Mouse (Mus musculus): Measurements from ENCODE around the gene Rasef. TPM values are rescaled to one million over a fixed set of nuclear protein-coding genes. Genes with fewer than 3 reads are reported as not detected.
"Not testable (repeated sequence)": the region's sequence is repeated elsewhere in the genome, so short reads cannot be mapped to it uniquely, and the experiment has no call there.

The Rasef gene
- polyA plus RNA-seq, 1 experiment, result 1.1 TPM

DNA sequence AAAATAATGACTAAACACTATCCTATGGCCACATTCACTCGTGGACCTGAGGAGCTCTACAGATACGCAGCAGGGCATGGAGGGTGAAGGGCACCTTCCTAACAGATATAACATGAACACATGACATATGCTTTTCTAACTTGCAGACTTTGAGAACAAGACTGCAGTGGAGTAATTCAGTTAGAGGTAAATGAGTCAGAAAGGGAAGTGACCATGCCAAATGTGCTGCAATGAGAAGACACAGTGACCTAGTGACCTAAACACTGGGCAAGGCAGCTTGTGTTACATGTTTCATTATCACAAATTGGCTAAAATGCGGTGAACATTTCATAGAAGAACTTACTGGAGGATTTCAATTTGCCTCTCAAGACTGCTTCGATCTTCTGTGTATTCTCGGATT, 42.6 kb downstream of the Rasef start:
- TF ChIP-seq CTCF (IDR thresholded peaks at IDR 0.05; ENCODE audit: borderline replicate concordance, control insufficient read depth, extremely low read depth, insufficient read depth, low read length, poor library complexity), result no peak
- TF ChIP-seq POLR2A (IDR thresholded peaks at IDR 0.05; ENCODE audit: control insufficient read depth, extremely low read depth, insufficient read depth, low read length, poor library complexity), result no peak
- H3K4me3 ChIP-seq (ENCODE audit: control insufficient read depth, insufficient read depth, low read length), result no peak overlapping the region
- no peak for DNase-seq
- H3K4me1 ChIP-seq (replicated peaks; ENCODE audit: control insufficient read depth, insufficient read depth, low read length), result no peaks in the 10 kb centered on the region
- no peaks in the 10 kb centered on the region for H3K27me3 ChIP-seq (ENCODE audit: control insufficient read depth, insufficient read depth, low read length)
- 86% methylated on average over 5 of the region's 5 CpGs for WGBS
- no peaks in the 10 kb centered on the region for H3K36me3 ChIP-seq (ENCODE audit: control insufficient read depth, insufficient read depth, low read length)
- H3K27ac ChIP-seq (ENCODE audit: control insufficient read depth, insufficient read depth, low read length), result no peak overlapping the region

DNA sequence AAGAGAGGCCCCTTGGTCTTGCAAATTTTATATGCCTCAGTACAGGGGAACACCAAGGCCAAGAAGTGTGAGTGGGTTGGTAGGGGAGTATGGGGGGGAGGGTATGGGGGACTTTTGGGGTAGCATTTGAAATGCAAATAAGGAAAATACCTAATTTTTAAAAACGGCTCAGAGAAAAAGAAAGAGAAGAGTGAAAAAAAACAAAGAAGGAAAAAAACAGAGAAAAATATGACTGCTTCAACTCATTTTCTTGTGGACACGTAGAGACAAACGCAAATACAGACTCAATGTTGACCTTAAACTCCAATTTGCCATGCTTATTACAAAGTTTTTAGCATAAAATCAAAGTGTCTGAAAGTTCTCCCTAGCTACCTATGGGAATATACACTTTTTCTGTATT, 51.4 kb downstream of the Rasef start:
- TF ChIP-seq POLR2A (IDR thresholded peaks at IDR 0.05; ENCODE audit: control insufficient read depth, extremely low read depth, insufficient read depth, low read length, poor library complexity), result no peak
- TF ChIP-seq CTCF (IDR thresholded peaks at IDR 0.05; ENCODE audit: borderline replicate concordance, control insufficient read depth, extremely low read depth, insufficient read depth, low read length, poor library complexity), result no peak
- Histone ChIP-seq H3K4me1 (replicated peaks; ENCODE audit: control insufficient read depth, insufficient read depth, low read length) (no peaks in the 10 kb centered on the region), H3K4me3 (ENCODE audit: control insufficient read depth, insufficient read depth, low read length) (no peak overlapping the region), H3K27ac (ENCODE audit: control insufficient read depth, insufficient read depth, low read length) (no peak overlapping the region), H3K36me3 (ENCODE audit: control insufficient read depth, insufficient read depth, low read length) (no peaks in the 10 kb centered on the region), H3K27me3 (ENCODE audit: control insufficient read depth, insufficient read depth, low read length) (no peaks in the 10 kb centered on the region)
- DNase-seq, result no peak
- WGBS, result 86% methylated on average over 3 of the region's 3 CpGs

DNA sequence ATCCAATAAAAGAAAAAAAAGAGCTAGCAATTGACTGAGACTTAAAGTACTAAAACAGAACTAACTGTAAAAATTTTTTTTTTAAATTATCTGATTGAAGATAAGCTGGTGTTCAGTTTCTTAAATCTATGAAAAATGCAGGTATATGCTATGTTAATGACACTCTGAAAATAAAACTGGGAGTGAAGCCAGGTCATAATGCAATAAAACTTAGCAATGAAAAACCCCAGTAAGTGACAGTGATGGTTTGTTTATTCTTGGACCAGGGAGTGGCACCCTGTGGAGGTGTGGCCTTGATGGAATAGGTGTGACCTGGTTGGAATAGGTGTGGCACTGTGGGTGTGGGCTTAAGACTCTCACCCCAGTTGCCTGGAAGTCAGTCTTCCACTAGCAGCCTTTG, 71.0 kb downstream of the Rasef start:
- Histone ChIP-seq H3K27me3 (ENCODE audit: control insufficient read depth, insufficient read depth, low read length) (no peaks in the 10 kb centered on the region), H3K36me3 (ENCODE audit: control insufficient read depth, insufficient read depth, low read length) (no peaks in the 10 kb centered on the region), H3K4me1 (replicated peaks; ENCODE audit: control insufficient read depth, insufficient read depth, low read length) (no peaks in the 10 kb centered on the region), H3K27ac (ENCODE audit: control insufficient read depth, insufficient read depth, low read length) (no peak overlapping the region), H3K4me3 (ENCODE audit: control insufficient read depth, insufficient read depth, low read length) (no peak overlapping the region)
- TF ChIP-seq POLR2A (IDR thresholded peaks at IDR 0.05; ENCODE audit: control insufficient read depth, extremely low read depth, insufficient read depth, low read length, poor library complexity) (no peak), CTCF (IDR thresholded peaks at IDR 0.05; ENCODE audit: borderline replicate concordance, control insufficient read depth, extremely low read depth, insufficient read depth, low read length, poor library complexity) (no peak)
- DNase-seq, result no peak

DNA sequence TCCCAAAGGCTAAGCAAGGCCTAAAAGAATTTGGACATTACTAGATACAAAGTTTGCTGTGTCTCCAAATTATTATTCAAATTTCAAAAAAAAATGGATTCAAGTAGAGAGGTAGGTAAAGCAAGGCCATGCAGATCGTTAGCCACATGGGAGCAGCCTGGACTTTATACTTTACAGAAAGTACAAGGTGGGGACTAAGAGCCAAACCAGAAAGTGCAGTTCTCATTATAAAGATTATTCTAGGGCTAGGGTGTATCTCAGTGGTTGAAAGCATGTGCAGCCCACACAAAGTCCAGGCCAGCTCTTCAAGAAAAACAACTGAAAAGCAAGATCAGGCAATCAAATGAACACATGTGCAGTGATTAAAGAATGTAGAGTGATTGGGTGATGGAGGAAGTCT, 72.0 kb downstream of the Rasef start:
- Histone ChIP-seq H3K4me3 (ENCODE audit: control insufficient read depth, insufficient read depth, low read length) (no peak overlapping the region), H3K4me1 (replicated peaks; ENCODE audit: control insufficient read depth, insufficient read depth, low read length) (no peaks in the 10 kb centered on the region), H3K36me3 (ENCODE audit: control insufficient read depth, insufficient read depth, low read length) (no peaks in the 10 kb centered on the region), H3K27me3 (ENCODE audit: control insufficient read depth, insufficient read depth, low read length) (no peaks in the 10 kb centered on the region), H3K27ac (ENCODE audit: control insufficient read depth, insufficient read depth, low read length) (no peak overlapping the region)
- DNase-seq, result no peak
- 87% methylated on average over 1 of the region's 1 CpGs for WGBS
- TF ChIP-seq POLR2A (IDR thresholded peaks at IDR 0.05; ENCODE audit: control insufficient read depth, extremely low read depth, insufficient read depth, low read length, poor library complexity) (no peak), CTCF (IDR thresholded peaks at IDR 0.05; ENCODE audit: borderline replicate concordance, control insufficient read depth, extremely low read depth, insufficient read depth, low read length, poor library complexity) (no peak)

DNA sequence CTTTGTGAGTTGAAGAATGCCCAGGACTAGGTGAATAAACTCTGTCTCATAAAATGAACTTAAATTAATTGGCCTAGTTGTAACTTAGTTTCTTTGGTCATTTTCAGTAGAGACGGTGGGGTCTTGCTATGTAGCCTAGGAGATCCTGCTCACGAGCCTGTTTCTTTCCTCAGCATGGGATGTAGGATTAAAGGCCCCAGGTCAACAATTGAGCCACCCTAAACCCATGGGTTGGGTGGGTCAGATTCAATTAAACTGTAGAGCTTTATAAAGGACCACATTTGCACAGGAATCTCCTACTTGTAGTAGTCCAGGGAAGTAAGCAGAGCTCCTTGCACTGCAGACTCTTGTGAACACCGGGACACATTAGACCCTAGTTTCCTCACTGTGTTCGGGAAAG, 107.6 kb downstream of the Rasef start, which contains the start of gene Gm428:
Gm428 (plus strand) TSS at position 301 of the 400 bp plus-strand sequence.
- 85% methylated on average over 1 of the region's 4 CpGs for WGBS
- not testable (repeated sequence) for H3K36me3 ChIP-seq (ENCODE audit: control insufficient read depth, insufficient read depth, low read length); H3K27ac ChIP-seq (ENCODE audit: control insufficient read depth, insufficient read depth, low read length); H3K4me3 ChIP-seq (ENCODE audit: control insufficient read depth, insufficient read depth, low read length); DNase-seq; H3K4me1 ChIP-seq (replicated peaks; ENCODE audit: control insufficient read depth, insufficient read depth, low read length); H3K27me3 ChIP-seq (ENCODE audit: control insufficient read depth, insufficient read depth, low read length)

DNA sequence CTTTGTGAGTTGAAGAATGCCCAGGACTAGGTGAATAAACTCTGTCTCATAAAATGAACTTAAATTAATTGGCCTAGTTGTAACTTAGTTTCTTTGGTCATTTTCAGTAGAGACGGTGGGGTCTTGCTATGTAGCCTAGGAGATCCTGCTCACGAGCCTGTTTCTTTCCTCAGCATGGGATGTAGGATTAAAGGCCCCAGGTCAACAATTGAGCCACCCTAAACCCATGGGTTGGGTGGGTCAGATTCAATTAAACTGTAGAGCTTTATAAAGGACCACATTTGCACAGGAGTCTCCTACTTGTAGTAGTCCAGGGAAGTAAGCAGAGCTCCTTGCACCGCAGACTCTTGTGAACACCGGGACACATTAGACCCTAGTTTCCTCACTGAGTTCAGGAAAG, 122.7 kb downstream of the Rasef start, which contains the start of gene Gm11239:
Gm11239 (plus strand) TSS at position 301 of the 400 bp plus-strand sequence.
- not testable (repeated sequence) for H3K27ac ChIP-seq (ENCODE audit: control insufficient read depth, insufficient read depth, low read length); H3K36me3 ChIP-seq (ENCODE audit: control insufficient read depth, insufficient read depth, low read length); H3K4me3 ChIP-seq (ENCODE audit: control insufficient read depth, insufficient read depth, low read length); H3K4me1 ChIP-seq (replicated peaks; ENCODE audit: control insufficient read depth, insufficient read depth, low read length); DNase-seq; H3K27me3 ChIP-seq (ENCODE audit: control insufficient read depth, insufficient read depth, low read length)
- WGBS, result no CpG with 5 or more reads among the region's 4 CpGs

Other genes starting within 250 kb of the Rasef start
- not detected in 2 replicates for gene Gm11238, start 183.1 kb downstream of the Rasef start, polyA plus RNA-seq (2012; rRNA removed)
- not detected in 2 replicates for gene Gm11237, start 168.0 kb downstream of the Rasef start, polyA plus RNA-seq (2012; rRNA removed)
- gene Gm11236, start 152.9 kb downstream of the Rasef start, polyA plus RNA-seq (2012; rRNA removed), result not detected in 2 replicates
- gene Gm11239, start 122.6 kb downstream of the Rasef start, polyA plus RNA-seq (2012; rRNA removed), result not detected in 2 replicates
- gene Gm428, start 107.5 kb downstream of the Rasef start, polyA plus RNA-seq (2012; rRNA removed), result not detected in 2 replicates
- gene Gm11758, start 85.3 kb upstream of the Rasef start, polyA plus RNA-seq (2012; rRNA removed), result not detected in 2 replicates
- gene Gm11757, start 100.1 kb upstream of the Rasef start, polyA plus RNA-seq (2012; rRNA removed), result not detected in 2 replicates
- not detected in 2 replicates for gene Gm13871, start 115.0 kb upstream of the Rasef start, polyA plus RNA-seq (2012; rRNA removed)
- not detected in 2 replicates for gene Gm11756, start 129.8 kb upstream of the Rasef start, polyA plus RNA-seq (2012; rRNA removed)
- 0.32 TPM in 1 of 2 replicates, not detected in the other for gene 2310002L09Rik, start 159.9 kb upstream of the Rasef start, polyA plus RNA-seq (2012; rRNA removed)
- 0.06 TPM in 1 of 2 replicates, not detected in the other for gene Frmd3, start 222.4 kb upstream of the Rasef start, polyA plus RNA-seq (2012; rRNA removed)